Mouse (Mus musculus): Measurements from ENCODE around the gene Mrps12.

Mrps12 gene

GRCm38 (mm10) chr7:28741709-28742438 lies at the start of gene Mrps12, which contains the start of gene Sars2:
Gene Mrps12 (minus strand): TSS chr7:28741820.
Gene Sars2 (plus strand): TSS chr7:28741992.
- DNase-seq (ENCODE audit: low read depth) = peak; percentile 98

- no peak for DNase-seq (ENCODE audit: low read depth)
Observed at GRCm38 (mm10) chr7:28790066-28790806, 48.6 kb upstream of the Mrps12 start.

- DNase-seq (ENCODE audit: low read depth) = no peak
Observed at GRCm38 (mm10) chr7:28789235-28789634, 47.6 kb upstream of the Mrps12 start.

GRCm38 (mm10) chr7:28788307-28789195 lies 46.9 kb upstream of the Mrps12 start, which contains the start of gene Rinl:
Gene Rinl (plus strand): TSS chr7:28788969.
- no peak for DNase-seq (ENCODE audit: low read depth)

- DNase-seq (ENCODE audit: low read depth) = no peak
Observed at GRCm38 (mm10) chr7:28787884-28788283, 46.3 kb upstream of the Mrps12 start.

GRCm38 (mm10) chr7:28785161-28785560 lies 43.5 kb upstream of the Mrps12 start:
- DNase-seq (ENCODE audit: low read depth) = no peak

- no peak for DNase-seq (ENCODE audit: low read depth)
Observed at GRCm38 (mm10) chr7:28781261-28781663, 39.6 kb upstream of the Mrps12 start.

GRCm38 (mm10) chr7:28780857-28781256 lies 39.2 kb upstream of the Mrps12 start:
- no peak for DNase-seq (ENCODE audit: low read depth)

- DNase-seq (ENCODE audit: low read depth) = peak; percentile 66
Observed at GRCm38 (mm10) chr7:28780067-28780658, 38.5 kb upstream of the Mrps12 start.

GRCm38 (mm10) chr7:28778825-28779224 lies 37.2 kb upstream of the Mrps12 start:
- no peak for DNase-seq (ENCODE audit: low read depth)

- no peak for DNase-seq (ENCODE audit: low read depth)
Observed at GRCm38 (mm10) chr7:28775129-28775528, 33.5 kb upstream of the Mrps12 start.

- no peak for DNase-seq (ENCODE audit: low read depth)
Observed at GRCm38 (mm10) chr7:28774164-28774563, 32.5 kb upstream of the Mrps12 start.

- DNase-seq (ENCODE audit: low read depth) = no peak
Observed at GRCm38 (mm10) chr7:28773163-28773562, 31.5 kb upstream of the Mrps12 start.

GRCm38 (mm10) chr7:28771867-28772266 lies 30.2 kb upstream of the Mrps12 start:
- DNase-seq (ENCODE audit: low read depth) = no peak

- no peak for DNase-seq (ENCODE audit: low read depth)
Observed at GRCm38 (mm10) chr7:28770309-28770708, 28.7 kb upstream of the Mrps12 start.

- no peak for DNase-seq (ENCODE audit: low read depth)
Observed at GRCm38 (mm10) chr7:28769414-28769958, 27.9 kb upstream of the Mrps12 start.

GRCm38 (mm10) chr7:28767462-28767965 lies 25.9 kb upstream of the Mrps12 start, which contains the start of gene Nfkbib:
Gene Nfkbib (minus strand): TSS chr7:28767512.
- DNase-seq (ENCODE audit: low read depth) = no peak

- DNase-seq (ENCODE audit: low read depth) = no peak
Observed at GRCm38 (mm10) chr7:28766910-28767309, 25.3 kb upstream of the Mrps12 start.

- peak; percentile 98 for DNase-seq (ENCODE audit: low read depth)
Observed at GRCm38 (mm10) chr7:28766173-28766879, 24.7 kb upstream of the Mrps12 start, which contains the start of gene Sirt2. Gene Sirt2 (plus strand): TSS chr7:28766735.

GRCm38 (mm10) chr7:28765211-28765610 lies 23.6 kb upstream of the Mrps12 start:
- no peak for DNase-seq (ENCODE audit: low read depth)

All from fibroblast of lung, adult 2 months (primary cell).